Mouse (Mus musculus): ENCODE measurements around the gene Rnf19b.
A peak's percentile ranks its signal among the peaks of the same experiment; 100 is the strongest.

The Rnf19b gene

DNA sequence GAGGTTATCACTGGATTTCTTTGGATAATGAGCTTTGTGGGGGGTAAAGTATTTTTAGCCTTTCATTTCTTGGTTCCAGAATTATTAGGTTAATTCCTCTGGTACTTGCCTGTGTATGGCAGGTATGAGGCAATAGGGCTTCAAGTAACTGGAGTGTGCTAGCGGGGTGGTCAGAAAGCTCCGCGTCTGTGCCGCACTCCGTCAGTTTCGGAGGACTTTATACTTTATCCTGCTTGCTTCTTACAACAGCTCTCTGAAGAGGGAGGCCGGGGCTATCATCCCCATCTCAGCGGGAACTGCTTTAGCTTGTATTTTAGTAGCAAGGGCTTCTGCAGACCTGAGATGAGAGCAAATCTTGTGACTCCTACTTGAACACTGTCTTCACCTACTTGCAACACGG is 21.1 kb downstream of the Rnf19b start:
- DNase-seq (ENCODE audit: low read depth, low spot score) = no peak

DNA sequence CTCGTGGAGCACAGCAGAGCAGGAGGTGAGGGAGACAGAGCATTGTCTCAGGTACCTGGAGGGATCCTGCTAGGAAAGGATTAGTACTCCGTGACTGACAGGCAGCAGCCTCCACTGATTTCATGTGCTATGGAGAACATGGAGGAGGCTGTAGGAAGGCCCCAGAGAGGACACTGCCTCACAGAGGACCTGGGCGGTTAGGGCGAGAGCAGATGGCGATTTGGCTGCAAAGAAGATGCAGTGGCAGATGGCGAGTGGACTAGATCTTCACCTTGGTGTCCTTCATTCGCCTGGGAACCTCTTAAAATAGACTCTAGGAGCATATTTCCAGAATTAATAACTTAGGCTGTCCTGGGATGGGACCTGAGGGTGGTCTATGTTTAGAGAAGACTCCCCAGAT is 23.0 kb downstream of the Rnf19b start:
- peak; percentile 98 for DNase-seq (ENCODE audit: low read depth, low spot score)

DNA sequence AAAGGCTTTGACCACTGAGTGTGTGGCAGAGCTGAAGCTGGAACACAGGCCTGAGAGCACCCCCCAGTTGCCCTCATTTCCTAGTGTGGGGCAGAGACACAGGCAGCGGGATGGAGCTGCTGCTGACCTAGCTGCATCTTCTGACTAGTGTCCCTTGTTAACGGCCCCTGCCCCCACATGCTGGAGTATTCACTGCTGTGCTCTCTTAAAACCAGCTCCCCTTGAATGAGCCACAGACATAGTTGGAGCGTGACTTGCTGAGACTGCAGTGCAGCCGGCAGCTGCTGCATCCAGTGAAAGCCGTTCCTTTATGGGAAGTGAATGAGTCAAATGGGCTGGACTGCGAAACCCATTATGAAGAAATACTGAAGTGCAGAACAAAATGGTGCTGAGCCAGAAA is 23.4 kb downstream of the Rnf19b start:
- DNase-seq (ENCODE audit: low read depth, low spot score) = peak; percentile 84

DNA sequence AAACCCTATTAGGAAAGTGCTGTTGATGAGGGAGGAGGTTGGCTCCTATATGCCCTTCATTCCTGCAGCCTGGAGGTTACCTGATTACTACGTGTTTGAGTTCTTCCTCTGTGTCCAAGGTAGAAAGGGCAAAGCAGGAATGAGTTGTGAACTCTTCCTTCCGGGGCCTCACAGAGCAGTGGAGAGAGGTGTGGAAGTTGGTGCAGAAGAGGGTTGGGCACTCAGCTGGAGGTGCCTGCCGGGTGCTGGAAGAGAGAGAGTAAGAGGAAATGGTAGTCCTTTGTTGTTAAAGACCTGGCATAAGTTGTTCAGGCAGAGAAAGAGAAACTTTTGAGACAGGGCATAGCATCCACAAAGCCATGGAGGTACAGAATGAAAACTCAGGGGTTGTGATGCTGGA is 23.9 kb downstream of the Rnf19b start:
- DNase-seq (ENCODE audit: low read depth, low spot score) = no peak

DNA sequence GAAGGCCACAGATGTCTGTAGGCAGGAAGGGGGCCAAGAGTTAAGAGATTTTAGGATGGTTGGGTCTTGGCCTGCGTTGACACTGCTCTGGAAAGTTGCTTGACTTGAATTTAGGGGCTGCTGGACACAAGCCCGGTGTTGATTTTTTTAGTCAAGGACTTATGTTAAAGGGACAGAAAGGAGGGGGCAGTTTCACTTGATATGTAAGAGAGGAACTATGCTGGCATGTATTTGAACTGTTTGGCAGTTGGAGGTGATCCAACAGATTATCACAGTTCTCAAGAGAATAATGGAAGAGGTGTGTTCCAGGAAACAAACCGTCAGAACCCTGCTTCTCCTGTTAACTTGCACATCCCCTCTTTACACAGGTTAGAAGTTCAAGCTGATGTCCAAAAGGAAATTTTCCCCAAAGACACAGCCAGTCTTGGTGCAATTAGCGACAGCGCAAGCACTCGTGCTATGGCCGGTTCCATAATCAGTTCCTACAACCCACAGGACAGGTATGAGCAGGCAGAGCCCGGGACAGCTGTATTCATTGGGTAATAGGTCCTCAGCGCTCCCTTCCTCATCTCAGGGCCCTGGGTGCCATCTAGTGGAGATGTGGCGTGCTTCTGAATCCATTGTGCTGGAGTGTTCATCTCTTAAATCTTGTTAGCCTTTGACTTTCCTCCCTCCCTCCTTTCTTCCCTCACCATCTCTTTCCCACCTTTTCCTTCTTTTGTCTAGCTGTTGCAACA is 24.5 kb downstream of the Rnf19b start:
- DNase-seq (ENCODE audit: low read depth, low spot score) = peak; percentile 93

- DNase-seq (ENCODE audit: low read depth, low spot score) = no peak
Measured at GRCm38 (mm10) chr4:129084896-129085295, 26.8 kb downstream of the Rnf19b start.

DNA sequence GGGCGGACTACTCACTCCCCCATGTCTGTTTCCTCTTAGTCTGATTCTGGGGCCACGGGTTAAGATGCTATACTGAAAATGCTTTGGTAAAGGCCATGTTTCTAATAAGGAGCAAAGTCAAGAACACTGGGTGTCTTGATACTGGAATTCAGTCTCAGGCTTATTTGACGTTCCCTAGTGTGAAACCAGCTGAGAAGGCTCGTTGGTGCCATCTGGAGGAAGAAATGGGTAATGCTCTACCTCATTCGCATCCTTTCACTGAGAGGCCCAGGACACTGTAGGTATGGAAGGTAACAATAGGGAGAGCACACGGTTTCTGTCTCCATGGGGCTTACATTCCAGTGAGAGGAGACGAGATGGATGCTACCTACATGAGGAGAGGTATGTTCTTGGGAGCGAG is 28.0 kb downstream of the Rnf19b start:
- DNase-seq (ENCODE audit: low read depth, low spot score) = peak; percentile 86

- no peak for DNase-seq (ENCODE audit: low read depth, low spot score)
Measured at GRCm38 (mm10) chr4:129087850-129088249, 29.8 kb downstream of the Rnf19b start.

- DNase-seq (ENCODE audit: low read depth, low spot score) = peak; percentile 56
Measured at GRCm38 (mm10) chr4:129095276-129095675, 37.2 kb downstream of the Rnf19b start.

GRCm38 (mm10) chr4:129097006-129097405 is 38.9 kb downstream of the Rnf19b start:
- no peak for DNase-seq (ENCODE audit: low read depth, low spot score)

GRCm38 (mm10) chr4:129102133-129102829 is 44.2 kb downstream of the Rnf19b start:
- DNase-seq (ENCODE audit: low read depth, low spot score) = no peak

DNA sequence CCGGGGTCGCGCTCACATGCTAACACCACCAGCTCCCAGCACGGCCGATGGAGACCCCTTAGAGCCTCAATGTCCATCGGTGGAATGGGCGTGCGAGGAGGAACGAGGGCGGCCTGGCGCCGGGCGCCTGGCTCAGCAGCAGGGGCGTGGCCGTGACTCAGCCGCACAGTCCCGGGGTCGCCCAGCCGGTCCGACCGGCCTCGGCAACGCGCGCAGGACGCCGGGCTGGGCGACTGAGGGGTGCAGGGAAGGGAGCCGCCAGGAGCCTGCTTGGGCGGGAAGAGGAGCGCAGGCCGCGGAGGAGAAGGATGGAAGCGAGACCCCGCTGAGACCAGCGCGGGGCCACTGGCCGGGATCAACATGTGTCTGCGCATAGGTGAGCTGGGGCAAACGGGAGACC is 47.3 kb downstream of the Rnf19b start, which contains the start of gene Tmem54:
Gene Tmem54, plus strand, starts transcription at position 193 of the 400 bp plus-strand sequence.
- no peak for DNase-seq (ENCODE audit: low read depth, low spot score)

DNA sequence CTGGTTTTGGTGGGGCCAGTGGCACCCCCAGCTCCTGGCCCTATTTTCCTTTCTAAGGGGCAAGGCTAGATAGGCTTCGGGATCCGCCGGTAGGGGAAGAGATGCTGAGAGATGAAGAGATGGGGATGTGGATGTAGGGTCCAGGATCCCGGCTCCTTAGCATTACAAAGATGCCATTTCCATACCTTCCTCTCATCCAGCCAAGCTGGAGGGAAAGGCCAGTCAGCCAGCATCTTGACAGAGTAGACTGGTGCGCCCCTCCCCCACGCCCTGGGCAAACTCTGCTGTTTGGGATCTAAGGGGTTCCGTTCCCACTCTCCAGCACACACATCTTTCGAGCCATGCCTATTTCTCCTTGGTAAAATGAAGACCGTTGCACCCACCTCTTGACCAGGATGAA is 48.0 kb downstream of the Rnf19b start:
- no peak for DNase-seq (ENCODE audit: low read depth, low spot score)

DNA sequence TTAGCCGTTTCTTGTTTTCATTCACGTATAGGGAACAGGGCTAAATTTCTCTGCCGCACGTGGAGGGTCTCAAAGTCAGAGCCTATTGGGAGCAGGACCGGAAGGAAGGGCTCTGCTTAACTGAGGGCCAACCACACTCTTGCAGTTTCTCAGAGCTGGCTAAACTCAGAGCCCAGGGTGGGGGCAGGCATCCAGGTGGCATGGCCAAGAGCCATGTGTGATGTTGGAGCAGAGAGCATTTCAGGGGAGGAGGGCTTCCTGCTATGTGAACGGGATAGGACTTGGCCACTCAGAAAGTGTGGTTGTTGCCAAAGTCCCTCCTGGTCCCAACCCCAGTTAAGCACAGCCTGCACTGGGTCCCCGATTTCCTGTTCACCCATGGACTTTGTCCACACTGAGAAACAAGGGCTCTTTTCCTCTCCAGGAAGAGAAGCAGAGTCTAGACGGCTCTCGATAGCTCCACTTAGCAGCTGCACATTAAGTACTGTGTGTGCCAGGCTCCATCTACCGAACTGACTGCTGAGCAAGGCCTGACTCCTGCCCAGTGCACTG is 49.4 kb downstream of the Rnf19b start:
- no peak for DNase-seq (ENCODE audit: low read depth, low spot score)

DNA sequence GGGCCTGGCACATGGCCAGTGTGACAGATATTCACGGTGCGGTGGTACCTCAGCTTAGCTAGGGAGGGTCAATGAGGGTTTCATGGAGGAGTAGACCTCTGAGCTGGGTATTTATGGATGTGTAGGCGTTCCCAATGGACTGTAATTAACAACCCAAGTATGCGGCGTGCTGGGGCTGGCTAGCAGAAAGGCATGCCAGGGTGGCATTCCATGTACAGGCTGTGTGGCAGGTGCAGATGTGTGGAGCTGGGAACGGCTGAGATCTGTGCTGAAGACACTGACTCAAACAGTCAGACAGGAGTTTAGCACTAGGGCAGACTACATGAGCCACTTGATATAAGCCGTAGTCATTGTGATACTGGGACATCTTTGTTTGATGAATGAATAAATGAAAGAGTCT is 50.6 kb downstream of the Rnf19b start:
- DNase-seq (ENCODE audit: low read depth, low spot score) = no peak

- DNase-seq (ENCODE audit: low read depth, low spot score) = no peak
Measured at GRCm38 (mm10) chr4:129110804-129111203, 52.7 kb downstream of the Rnf19b start.

DNA sequence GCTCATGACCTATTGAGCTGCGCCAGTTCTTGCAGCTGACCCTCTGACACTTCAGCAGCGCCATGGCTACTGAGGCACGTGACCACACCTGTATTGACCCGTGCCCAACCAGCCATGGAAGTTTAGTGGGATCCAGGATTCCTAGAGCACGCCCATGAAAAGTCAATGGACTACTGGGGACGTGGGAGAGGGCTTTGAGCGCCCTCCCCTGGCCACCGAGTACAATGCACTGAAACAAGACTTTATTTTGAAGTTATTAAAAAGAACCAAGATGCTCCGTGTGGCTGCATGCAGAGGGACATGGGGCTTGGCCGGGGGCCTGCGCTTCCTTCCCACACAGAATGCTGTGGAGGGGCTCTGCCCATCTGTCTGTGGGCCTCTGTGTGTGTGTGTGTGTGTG is 53.3 kb downstream of the Rnf19b start:
- DNase-seq (ENCODE audit: low read depth, low spot score) = peak; percentile 49

DNA sequence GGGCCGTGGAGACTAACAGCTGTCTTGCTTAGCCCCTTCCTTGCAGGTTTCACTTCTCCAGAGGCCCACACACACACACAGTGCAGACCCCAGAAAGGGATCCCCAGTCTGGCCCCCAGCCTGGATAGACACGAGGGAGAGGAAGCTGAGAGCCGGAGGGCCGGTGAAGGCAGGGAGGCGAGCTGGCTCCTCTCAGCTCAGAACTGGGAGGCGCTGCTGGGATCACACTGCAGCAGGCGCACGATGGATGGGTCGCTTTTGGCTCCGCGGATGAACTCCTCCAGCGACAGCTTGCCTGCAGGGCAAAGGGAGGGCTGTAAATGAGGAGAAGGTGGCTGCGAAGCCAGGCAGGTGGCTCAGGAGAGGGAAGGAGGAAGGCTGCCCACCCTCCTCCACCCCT is 54.2 kb downstream of the Rnf19b start:
- no peak for DNase-seq (ENCODE audit: low read depth, low spot score)

GRCm38 (mm10) chr4:129113083-129113988 is 55.3 kb downstream of the Rnf19b start:
- peak; percentile 96 for DNase-seq (ENCODE audit: low read depth, low spot score)

DNA sequence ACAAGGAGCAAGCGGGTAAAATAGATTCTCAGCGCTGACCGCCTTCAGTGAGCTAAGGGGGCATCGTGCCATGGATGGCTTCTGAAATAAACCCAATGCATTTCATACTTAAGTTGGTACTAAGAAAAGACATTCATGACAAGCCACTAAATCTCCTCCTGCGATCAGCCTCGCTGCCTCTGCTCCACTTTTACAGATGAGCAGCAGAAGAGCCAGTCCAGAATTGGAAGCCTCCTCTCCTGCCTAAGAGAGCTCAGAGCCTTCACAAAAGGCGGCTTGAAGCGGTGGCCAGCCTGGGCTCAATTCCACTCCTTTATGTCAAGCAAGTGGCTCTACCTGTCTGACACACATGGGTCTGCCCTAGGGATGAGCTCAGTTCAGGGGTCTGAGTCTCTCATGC is 58.6 kb downstream of the Rnf19b start:
- peak; percentile 63 for DNase-seq (ENCODE audit: low read depth, low spot score)

GRCm38 (mm10) chr4:129117720-129118510 is 59.8 kb downstream of the Rnf19b start:
- DNase-seq (ENCODE audit: low read depth, low spot score) = no peak

All from brain, adult 2 months (tissue).